Mouse (Mus musculus): ENCODE data around the gene Ppp2r2c. TPM values are rescaled to one million over a fixed set of nuclear protein-coding genes. Genes with fewer than 3 reads are reported as not detected.

Gene Ppp2r2c
- polyA plus RNA-seq, 1 experiment = not detected

DNA sequence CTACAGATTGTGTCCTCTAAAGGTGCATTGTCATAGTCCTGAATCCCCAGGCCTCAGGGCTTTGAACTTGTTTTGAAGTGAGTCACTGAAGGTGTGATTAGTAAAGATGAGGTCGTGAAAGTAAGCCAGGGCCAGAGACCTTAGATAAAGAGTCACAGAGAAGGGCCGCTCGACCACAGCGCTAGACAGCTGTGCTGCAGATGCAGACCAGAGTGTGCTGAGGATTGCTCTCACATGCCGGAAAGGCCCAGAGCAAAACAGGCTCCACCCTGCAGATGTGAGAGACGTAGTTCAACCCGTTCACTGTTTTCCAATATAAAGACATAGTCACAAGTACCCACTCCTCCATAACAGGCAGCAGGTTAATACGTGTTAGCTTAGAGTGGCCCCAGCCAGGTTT lies 28.7 kb upstream of the Ppp2r2c start:
- Histone ChIP-seq H3K4me3 (replicated peaks) (no peak overlapping the region), H3K36me3 (ENCODE audit: control insufficient read depth) (no peaks in the 10 kb centered on the region), H3K4me1 (ENCODE audit: control insufficient read depth) (no peaks in the 10 kb centered on the region), H3K27me3 (ENCODE audit: control insufficient read depth) (no peaks in the 10 kb centered on the region), H3K9me3 (ENCODE audit: control insufficient read depth, low read length) (peaks cover 6% of the 10 kb centered on the region; the same call in 1 of the 2 replicates)
- TF ChIP-seq GATA1 (IDR thresholded peaks at IDR 0.05; ENCODE audit: low read length) (no peak), TAL1 (IDR thresholded peaks at IDR 0.05; ENCODE audit: low read length) (no peak)

DNA sequence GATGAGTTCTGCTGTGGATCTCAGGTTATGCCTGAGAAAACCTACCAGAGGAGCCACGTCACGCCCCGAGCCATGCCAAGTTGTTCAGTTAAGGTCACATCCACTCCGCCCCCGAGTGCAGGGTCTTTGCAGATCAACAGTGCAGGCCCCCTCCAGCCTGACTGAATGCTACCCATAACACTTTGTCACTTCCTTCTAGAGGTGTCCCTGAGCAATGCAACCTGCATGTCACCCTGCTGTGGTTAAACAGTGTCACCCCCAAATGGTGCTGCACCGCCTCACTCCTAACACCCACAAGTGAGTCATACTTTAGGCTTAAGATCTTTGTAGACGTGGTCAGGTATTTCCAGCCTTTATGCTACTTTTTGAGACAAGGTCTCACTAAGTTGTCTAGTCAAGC lies 28.2 kb upstream of the Ppp2r2c start:
- peaks cover 6% of the 10 kb centered on the region; the same call in 1 of the 2 replicates for H3K9me3 ChIP-seq (ENCODE audit: control insufficient read depth, low read length)
- TF ChIP-seq TAL1 (IDR thresholded peaks at IDR 0.05; ENCODE audit: low read length) (no peak), GATA1 (IDR thresholded peaks at IDR 0.05; ENCODE audit: low read length) (no peak)
- H3K4me1 ChIP-seq (ENCODE audit: control insufficient read depth) = no peaks in the 10 kb centered on the region
- no peaks in the 10 kb centered on the region for H3K27me3 ChIP-seq (ENCODE audit: control insufficient read depth)
- no peaks in the 10 kb centered on the region for H3K36me3 ChIP-seq (ENCODE audit: control insufficient read depth)
- H3K4me3 ChIP-seq (replicated peaks) = no peak overlapping the region

DNA sequence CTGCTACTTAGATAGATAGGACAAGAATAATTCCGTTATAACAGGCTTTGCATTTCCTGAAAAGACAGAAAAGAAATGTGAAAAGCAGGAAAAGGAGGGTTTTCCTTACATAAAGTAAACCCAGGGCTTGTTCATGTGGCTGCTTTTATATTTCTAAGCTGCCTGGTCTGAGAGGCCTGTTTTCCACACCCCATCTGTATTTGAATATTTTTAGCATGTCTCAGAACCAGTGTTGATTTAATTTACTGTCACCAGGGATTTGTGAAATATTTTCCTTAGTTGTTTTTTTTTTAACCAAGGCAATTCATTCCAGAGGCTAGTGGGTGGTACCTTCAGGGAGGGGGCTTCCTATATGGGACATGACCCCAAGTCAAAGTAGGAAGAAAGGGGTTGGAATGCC lies 26.6 kb upstream of the Ppp2r2c start:
- Histone ChIP-seq H3K4me1 (ENCODE audit: control insufficient read depth) (no peaks in the 10 kb centered on the region), H3K27me3 (ENCODE audit: control insufficient read depth) (no peaks in the 10 kb centered on the region), H3K4me3 (replicated peaks) (no peak overlapping the region), H3K36me3 (ENCODE audit: control insufficient read depth) (no peaks in the 10 kb centered on the region), H3K9me3 (ENCODE audit: control insufficient read depth, low read length) (peaks cover 6% of the 10 kb centered on the region; the same call in 1 of the 2 replicates)
- TF ChIP-seq TAL1 (IDR thresholded peaks at IDR 0.05; ENCODE audit: low read length) = no peak
- no peak for TF ChIP-seq GATA1 (IDR thresholded peaks at IDR 0.05; ENCODE audit: low read length)

DNA sequence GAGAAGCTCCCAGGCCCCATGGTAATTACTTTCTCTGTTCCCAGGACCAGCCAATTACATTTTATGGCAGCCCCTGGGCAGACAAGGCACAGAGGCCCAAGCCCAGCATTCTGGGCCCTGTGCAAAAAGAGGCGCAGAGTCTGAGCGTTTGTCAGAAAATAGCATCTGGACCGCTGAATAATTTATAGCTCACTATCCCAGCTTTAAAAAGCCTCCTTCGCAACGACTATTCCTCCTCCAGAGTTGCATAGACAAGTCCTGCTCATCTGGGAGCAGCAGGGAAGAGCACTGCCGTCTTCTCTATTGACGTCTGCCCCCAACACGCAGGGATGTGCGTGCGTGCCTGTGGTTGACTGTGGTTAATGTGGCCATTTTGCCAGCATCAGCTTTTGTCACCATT lies 23.8 kb upstream of the Ppp2r2c start:
- no peaks in the 10 kb centered on the region for H3K36me3 ChIP-seq (ENCODE audit: control insufficient read depth)
- peaks cover 6% of the 10 kb centered on the region; the same call in 1 of the 2 replicates for H3K9me3 ChIP-seq (ENCODE audit: control insufficient read depth, low read length)
- no peak for TF ChIP-seq GATA1 (IDR thresholded peaks at IDR 0.05; ENCODE audit: low read length)
- H3K4me3 ChIP-seq (replicated peaks) = no peak overlapping the region
- H3K4me1 ChIP-seq (ENCODE audit: control insufficient read depth) = no peaks in the 10 kb centered on the region
- no peaks in the 10 kb centered on the region for H3K27me3 ChIP-seq (ENCODE audit: control insufficient read depth)

DNA sequence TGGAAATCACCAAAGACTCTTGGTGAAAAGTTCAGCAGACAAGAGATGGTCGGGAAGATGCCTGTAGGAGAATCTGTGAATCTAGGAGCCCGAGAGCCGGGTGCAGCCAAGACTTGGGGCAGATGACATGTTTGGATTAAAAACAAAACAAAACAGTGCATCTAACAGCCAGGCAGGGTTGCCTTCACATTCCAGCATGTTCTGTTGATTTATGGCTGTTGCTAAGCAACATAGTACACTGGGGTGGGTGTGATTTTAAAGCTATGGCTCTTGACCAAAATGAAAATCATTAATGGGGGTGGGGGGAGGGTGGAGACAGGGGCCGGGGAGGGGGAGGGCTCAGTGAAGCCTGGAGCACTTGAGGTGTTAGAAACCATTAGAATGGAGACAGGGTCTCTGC lies 16.7 kb upstream of the Ppp2r2c start:
- no peak overlapping the region for H3K4me3 ChIP-seq (replicated peaks)
- no peaks in the 10 kb centered on the region for H3K36me3 ChIP-seq (ENCODE audit: control insufficient read depth)
- H3K4me1 ChIP-seq (ENCODE audit: control insufficient read depth) = no peaks in the 10 kb centered on the region
- H3K9me3 ChIP-seq (ENCODE audit: control insufficient read depth, low read length) = no peaks in the 10 kb centered on the region
- TF ChIP-seq GATA1 (IDR thresholded peaks at IDR 0.05; ENCODE audit: low read length) (no peak), TAL1 (IDR thresholded peaks at IDR 0.05; ENCODE audit: low read length) (no peak)
- H3K27me3 ChIP-seq (ENCODE audit: control insufficient read depth) = no peaks in the 10 kb centered on the region

DNA sequence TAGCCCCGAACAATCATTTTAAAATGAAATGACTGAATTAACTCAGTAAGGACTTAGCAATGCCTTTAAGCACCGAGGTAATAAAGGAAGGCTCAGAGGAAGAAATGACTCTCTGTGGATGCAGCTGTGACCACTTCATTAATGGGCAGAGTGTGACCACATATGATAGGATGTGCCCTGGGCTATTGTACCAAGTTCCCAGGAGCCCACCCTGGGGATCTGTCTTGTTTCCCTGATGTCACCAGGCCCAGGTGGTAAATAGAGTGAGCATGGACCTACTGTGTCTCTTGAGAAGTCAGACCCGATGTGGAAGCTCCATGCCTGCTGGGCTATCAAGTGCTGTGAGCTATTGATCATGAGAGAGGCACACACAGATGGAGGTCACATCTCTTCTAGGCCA lies 13.1 kb upstream of the Ppp2r2c start:
- H3K9me3 ChIP-seq (ENCODE audit: control insufficient read depth, low read length) = no peaks in the 10 kb centered on the region
- H3K27me3 ChIP-seq (ENCODE audit: control insufficient read depth) = no peaks in the 10 kb centered on the region
- no peak overlapping the region for H3K4me3 ChIP-seq (replicated peaks)
- no peaks in the 10 kb centered on the region for H3K36me3 ChIP-seq (ENCODE audit: control insufficient read depth)
- TF ChIP-seq GATA1 (IDR thresholded peaks at IDR 0.05; ENCODE audit: low read length) = no peak
- TF ChIP-seq TAL1 (IDR thresholded peaks at IDR 0.05; ENCODE audit: low read length) = no peak
- H3K4me1 ChIP-seq (ENCODE audit: control insufficient read depth) = no peaks in the 10 kb centered on the region

DNA sequence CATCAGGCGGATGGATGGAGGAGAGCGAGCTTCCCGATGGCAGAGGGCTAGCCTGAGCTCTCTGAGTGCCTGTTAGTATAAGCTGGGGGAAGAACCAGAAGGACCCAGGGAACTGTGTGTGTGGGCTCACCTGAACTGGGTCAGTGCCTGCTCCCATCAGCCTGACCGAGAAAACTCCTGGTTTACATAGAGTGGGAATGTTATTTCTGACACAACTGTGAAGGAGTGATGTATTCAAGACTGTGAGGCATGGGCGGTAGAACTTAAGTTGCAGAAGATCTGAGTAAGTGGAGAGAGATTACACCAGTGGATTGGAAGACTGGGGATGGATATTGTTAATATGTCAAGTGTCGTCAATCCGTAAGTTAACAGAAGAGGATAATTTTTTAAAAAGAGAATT lies 11.8 kb upstream of the Ppp2r2c start:
- Histone ChIP-seq H3K4me1 (ENCODE audit: control insufficient read depth) (no peaks in the 10 kb centered on the region), H3K36me3 (ENCODE audit: control insufficient read depth) (no peaks in the 10 kb centered on the region), H3K27me3 (ENCODE audit: control insufficient read depth) (no peaks in the 10 kb centered on the region), H3K9me3 (ENCODE audit: control insufficient read depth, low read length) (no peaks in the 10 kb centered on the region), H3K4me3 (replicated peaks) (no peak overlapping the region)
- TF ChIP-seq GATA1 (IDR thresholded peaks at IDR 0.05; ENCODE audit: low read length) = no peak

DNA sequence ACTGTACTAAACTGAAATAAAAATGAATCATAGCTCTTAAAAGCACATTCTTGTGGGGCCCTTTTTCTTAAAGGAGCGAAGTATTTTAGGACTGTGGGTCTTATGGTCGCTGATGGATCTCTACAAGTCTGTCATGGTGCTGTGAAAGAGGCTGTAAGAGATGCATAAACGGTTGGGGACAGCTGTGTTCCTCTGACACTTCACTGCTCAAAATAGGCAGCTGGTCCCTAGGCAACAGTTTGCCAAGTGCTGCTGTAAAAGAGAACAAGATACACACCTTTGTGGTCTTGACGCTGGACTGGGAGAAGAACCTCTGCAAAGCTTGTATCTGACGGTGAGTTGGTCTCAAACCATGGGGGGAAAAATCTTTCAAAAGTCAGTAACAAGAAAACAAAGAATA lies 10.8 kb upstream of the Ppp2r2c start:
- no peak overlapping the region for H3K4me3 ChIP-seq (replicated peaks)
- no peaks in the 10 kb centered on the region for H3K27me3 ChIP-seq (ENCODE audit: control insufficient read depth)
- no peaks in the 10 kb centered on the region for H3K36me3 ChIP-seq (ENCODE audit: control insufficient read depth)
- TF ChIP-seq TAL1 (IDR thresholded peaks at IDR 0.05; ENCODE audit: low read length) (no peak), GATA1 (IDR thresholded peaks at IDR 0.05; ENCODE audit: low read length) (no peak)
- H3K9me3 ChIP-seq (ENCODE audit: control insufficient read depth, low read length) = no peaks in the 10 kb centered on the region
- H3K4me1 ChIP-seq (ENCODE audit: control insufficient read depth) = no peaks in the 10 kb centered on the region

DNA sequence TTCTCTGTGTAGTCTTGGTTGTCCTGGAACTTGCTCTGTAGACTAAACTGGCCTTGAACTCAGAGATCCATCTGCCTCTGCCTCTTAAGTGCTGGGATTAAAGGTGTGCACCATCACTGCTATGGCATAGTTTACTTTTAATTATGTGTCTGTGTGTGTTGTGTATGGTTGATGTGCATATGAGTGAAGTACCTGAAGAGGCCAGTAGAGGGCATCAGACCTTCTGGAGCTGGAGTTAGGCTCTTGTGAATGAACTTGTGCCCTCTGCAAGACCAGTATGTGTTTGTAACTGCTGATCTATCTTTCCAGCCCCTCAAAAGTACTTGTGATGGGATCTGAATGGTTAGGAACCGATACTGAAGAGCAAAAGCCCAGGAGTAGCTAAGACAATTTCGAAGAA lies 7.2 kb upstream of the Ppp2r2c start:
- no peaks in the 10 kb centered on the region for H3K4me1 ChIP-seq (ENCODE audit: control insufficient read depth)
- no peaks in the 10 kb centered on the region for H3K36me3 ChIP-seq (ENCODE audit: control insufficient read depth)
- peaks cover 4% of the 10 kb centered on the region for H3K27me3 ChIP-seq (ENCODE audit: control insufficient read depth)
- no peaks in the 10 kb centered on the region for H3K9me3 ChIP-seq (ENCODE audit: control insufficient read depth, low read length)
- H3K4me3 ChIP-seq (replicated peaks) = no peak overlapping the region
- no peak for TF ChIP-seq GATA1 (IDR thresholded peaks at IDR 0.05; ENCODE audit: low read length)
- TF ChIP-seq TAL1 (IDR thresholded peaks at IDR 0.05; ENCODE audit: low read length) = no peak

DNA sequence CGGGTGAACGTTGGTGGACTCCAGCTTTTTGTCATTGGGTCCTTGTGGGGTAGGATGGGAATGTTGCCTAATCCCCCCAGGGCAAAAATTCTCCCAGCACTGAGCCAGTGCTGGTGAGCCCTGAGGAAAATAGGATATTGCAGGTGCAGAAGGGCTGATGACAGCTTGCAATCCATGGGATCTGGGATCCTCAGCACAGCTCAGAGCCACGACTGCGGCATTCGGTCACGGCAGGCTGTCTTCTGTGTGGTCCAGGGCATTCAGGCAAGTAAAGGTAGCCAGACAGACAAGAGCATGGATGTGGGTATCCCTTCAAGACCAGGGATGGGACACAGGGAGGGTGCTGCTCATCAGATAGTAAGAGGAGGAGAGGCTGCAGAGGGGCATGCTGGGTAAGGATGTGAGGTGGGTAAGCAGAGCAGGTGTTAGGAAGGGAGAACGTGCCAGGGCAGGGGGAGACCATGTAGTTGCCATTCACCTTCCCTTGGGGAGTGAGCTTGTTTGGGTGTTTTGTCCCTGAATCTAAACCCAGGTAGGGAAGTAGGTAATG lies 1.5 kb upstream of the Ppp2r2c start:
- Histone ChIP-seq H3K27me3 (ENCODE audit: control insufficient read depth) (peaks cover 59% of the 10 kb centered on the region), H3K4me1 (ENCODE audit: control insufficient read depth) (no peaks in the 10 kb centered on the region), H3K4me3 (replicated peaks) (no peak overlapping the region), H3K36me3 (ENCODE audit: control insufficient read depth) (no peaks in the 10 kb centered on the region), H3K9me3 (ENCODE audit: control insufficient read depth, low read length) (no peaks in the 10 kb centered on the region)
- TF ChIP-seq TAL1 (IDR thresholded peaks at IDR 0.05; ENCODE audit: low read length) (no peak), GATA1 (IDR thresholded peaks at IDR 0.05; ENCODE audit: low read length) (no peak)

Measured in erythroblast, embryonic 14.5 days (primary cell).